22 mouse cellular contexts compared by ENCODE assay signal in the genomic region with DNA sequence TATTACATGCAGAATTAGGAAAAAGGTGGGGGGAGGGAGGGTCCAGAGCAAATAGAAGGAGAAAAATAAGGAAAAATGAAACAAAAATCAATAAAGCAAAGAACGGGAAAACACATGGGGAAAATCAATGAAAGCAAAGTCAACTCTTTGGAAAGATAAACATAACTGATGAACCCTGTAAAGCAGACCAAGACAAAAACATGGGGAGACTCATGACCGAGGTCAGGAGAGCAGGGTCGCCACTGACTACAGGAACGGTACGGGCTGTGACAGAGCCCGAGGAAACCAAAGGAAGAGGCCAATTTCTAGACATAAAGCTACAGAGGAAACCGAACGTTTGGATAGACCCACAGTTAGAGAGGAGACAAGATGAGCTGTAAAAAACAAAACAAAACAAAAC.
"Had no signal": no experiment of that assay in that cellular context is flagged by ENCODE, and none has a peak within 500 bp of the region (broad histone marks: within the 10 kb centered on the region; RNA-seq: fewer than 3 reads in every experiment).

No protein-coding gene starts in this region.

- H3K4me2 ChIP-seq: intestine, embryonic 15.5 days; limb, embryonic 13.5 days; lung, embryonic 15.5 days; midbrain, embryonic 13.5 days; neural tube, embryonic 13.5 days; stomach, embryonic 15.5 days had no signal

- H3K36me3 ChIP-seq: intestine, embryonic 15.5 days; limb, embryonic 10.5 days; limb, embryonic 13.5 days; lung, embryonic 15.5 days; midbrain, embryonic 13.5 days; neural tube, embryonic 13.5 days; stomach, embryonic 15.5 days had no signal

- ATAC-seq: intestine, embryonic 15.5 days; midbrain, embryonic 13.5 days; midbrain, embryonic 16.5 days had no signal

- H3K4me3 ChIP-seq: intestine, embryonic 15.5 days; layer of hippocampus, adult 2 months; limb, embryonic 10.5 days; limb, embryonic 13.5 days; lung, embryonic 15.5 days; midbrain, embryonic 10.5 days; midbrain, embryonic 13.5 days; myocyte; neural tube, embryonic 13.5 days; stomach, embryonic 15.5 days had no signal

- H3K4me1 ChIP-seq: intestine, embryonic 15.5 days; midbrain, embryonic 13.5 days; neural tube, embryonic 13.5 days; stomach, embryonic 15.5 days had no signal

- DNase-seq: kidney, adult 11 months; kidney, adult 8-10 months; kidney, postnatal 25 days; layer of hippocampus, adult 9-11 months; lung, postnatal 14 days; lung, postnatal 4 days; retina, postnatal 1 day; right cerebral cortex, postnatal 25 days; spleen, adult 18-20 months; thymus, postnatal 36 days had no signal

- H3K9me3 ChIP-seq: intestine, embryonic 15.5 days; limb, embryonic 10.5 days; limb, embryonic 13.5 days; lung, embryonic 15.5 days; midbrain, embryonic 10.5 days; neural tube, embryonic 13.5 days; stomach, embryonic 15.5 days had no signal

- H3K27me3 ChIP-seq: intestine, embryonic 15.5 days; limb, embryonic 13.5 days; lung, embryonic 15.5 days; midbrain, embryonic 13.5 days; neural tube, embryonic 13.5 days; stomach, embryonic 15.5 days had no signal

- H3K27ac ChIP-seq: intestine, embryonic 15.5 days; layer of hippocampus, adult 2 months; limb, embryonic 10.5 days; limb, embryonic 13.5 days; liver, embryonic 14.5 days; lung, embryonic 15.5 days; midbrain, embryonic 10.5 days; midbrain, embryonic 13.5 days; neural tube, embryonic 13.5 days; stomach, embryonic 15.5 days had no signal

- H3K9ac ChIP-seq: intestine, embryonic 15.5 days; limb, embryonic 13.5 days; liver, embryonic 14.5 days; lung, embryonic 15.5 days; midbrain, embryonic 13.5 days; neural tube, embryonic 13.5 days; stomach, embryonic 15.5 days had no signal
